ENCODE assay signal across 10 mouse cellular contexts in genomic region chr9:16114821-16115485, GRCm38 (mm10).
A peak's percentile ranks its signal among the peaks of the same experiment; 100 is the strongest.
DNase-seq lines count a peak whose midpoint lies in the region; ATAC-seq and TF ChIP-seq lines count a peak whose summit lies in the region.
"Had no signal": no experiment of that assay in that cellular context is flagged by ENCODE, and none has a peak within 500 bp of the region (broad histone marks: within the 10 kb centered on the region; RNA-seq: fewer than 3 reads in every experiment).

No protein-coding gene starts in this region.

- ATAC-seq in heart, embryonic 14.5 days (ENCODE audit: insufficient number of reproducible peaks, insufficient read depth, low FRiP score, low read depth), result peak; percentile 91
- ATAC-seq in kidney, embryonic 16.5 days (ENCODE audit: low FRiP score, low TSS enrichment), result peak; percentile 73
- no peak for ATAC-seq in CD4-positive, CD25-positive, alpha-beta regulatory T cell, adult 4 months
- ATAC-seq in megakaryocyte progenitor cell, adult 5-6 weeks (replicated peaks; ENCODE audit: poor library complexity), result no peak
- no peak for ATAC-seq in activated CD4-positive, CD25-positive, alpha-beta regulatory T cell, adult 4 months
- ATAC-seq: inflammation-experienced regulatory T-cells, adult 6 months had no signal

- H3K4me1 ChIP-seq in heart, embryonic 14.5 days (ENCODE audit: control insufficient read depth in 2 of 2, insufficient read depth in 2 of 2, low read length in 2 of 2), result peaks cover 7 to 14% of the 10 kb centered on the region in 2 experiments
- peaks cover 7% of the 10 kb centered on the region; the same call in 1 of the 2 replicates for H3K4me1 ChIP-seq in kidney, embryonic 16.5 days (ENCODE audit: insufficient read depth, low read length)

- no peak overlapping the region for H3K9ac ChIP-seq in heart, embryonic 14.5 days (ENCODE audit: low read length)
- H3K9ac ChIP-seq in kidney, embryonic 16.5 days (replicated peaks; ENCODE audit: low read length), result no peak overlapping the region
- H3K9ac ChIP-seq: neural tube, embryonic 13.5 days had no signal

- intact Hi-C loops in left cerebral cortex, adult 2 months (cut with DNase I), result loop anchor here (1.0 to 10.0 kb wide), 5 partner anchors 86 to 387 kb away; no protein-coding TSS in a partner anchor

- no peak overlapping the region for H3K4me3 ChIP-seq in left cerebral cortex, adult 2 months
- no peak overlapping the region for H3K4me3 ChIP-seq in heart, embryonic 14.5 days (ENCODE audit: control insufficient read depth in 1 of 2, insufficient read depth in 1 of 2, low read depth in 1 of 2, low read length in 2 of 2)
- no peak overlapping the region for H3K4me3 ChIP-seq in kidney, embryonic 16.5 days (ENCODE audit: low read length)
- H3K4me3 ChIP-seq: neural tube, embryonic 13.5 days had no signal

- WGBS in heart, embryonic 14.5 days, result 18% methylated on average over 7 of the region's 7 CpGs
- 59% methylated on average over 7 of the region's 7 CpGs for whole genome bisulfite sequencing in kidney, embryonic 16.5 days

- no peaks in the 10 kb centered on the region for H3K36me3 ChIP-seq in heart, embryonic 14.5 days (ENCODE audit: control insufficient read depth, insufficient read depth, low read length)
- H3K36me3 ChIP-seq in kidney, embryonic 16.5 days (ENCODE audit: insufficient read depth, low read length), result no peaks in the 10 kb centered on the region
- H3K36me3 ChIP-seq: neural tube, embryonic 13.5 days had no signal

- H3K4me2 ChIP-seq in heart, embryonic 14.5 days (ENCODE audit: low read length), result peak overlapping the region; percentile 31; the same call in 1 of the 2 replicates
- H3K4me2 ChIP-seq in kidney, embryonic 16.5 days (replicated peaks; ENCODE audit: low read depth, low read length), result no peak overlapping the region
- H3K4me2 ChIP-seq: neural tube, embryonic 13.5 days had no signal

- no peak for TF ChIP-seq CTCF in left cerebral cortex, adult 2 months (IDR thresholded peaks at IDR 0.05)

- peak overlapping the region; percentile 69 for H3K27ac ChIP-seq in left cerebral cortex, adult 2 months
- peak overlapping the region; percentile 64 to 76 for H3K27ac ChIP-seq in heart, embryonic 14.5 days (replicated peaks in 1 of 2; ENCODE audit: control insufficient read depth in 1 of 2, insufficient read depth in 1 of 2, low read depth in 2 of 2, low read length in 2 of 2)
- peak overlapping the region; percentile 69 for H3K27ac ChIP-seq in kidney, embryonic 16.5 days (ENCODE audit: low read length)
- H3K27ac ChIP-seq: neural tube, embryonic 13.5 days had no signal

- no peaks in the 10 kb centered on the region for H3K27me3 ChIP-seq in heart, embryonic 14.5 days (ENCODE audit: control insufficient read depth, insufficient read depth, low read length)
- H3K27me3 ChIP-seq in kidney, embryonic 16.5 days (ENCODE audit: insufficient read depth, low read length), result no peaks in the 10 kb centered on the region
- H3K27me3 ChIP-seq: neural tube, embryonic 13.5 days had no signal

- 0 out of 2 replicates have a peak, but pooled peaks cover 3% of the 10 kb centered on the region for H3K9me3 ChIP-seq in heart, embryonic 14.5 days (ENCODE audit: control insufficient read depth, low read length)
- no peaks in the 10 kb centered on the region for H3K9me3 ChIP-seq in kidney, embryonic 16.5 days (ENCODE audit: low read length)
- H3K9me3 ChIP-seq: neural tube, embryonic 13.5 days had no signal

- DNase-seq in left cerebral cortex, adult 2 months (ENCODE audit: extremely low spot score in 1 of 2, low spot score in 2 of 2), result peak in 1 of 2 experiments; percentile 13
- DNase-seq in left cerebral cortex, adult 18-20 months (ENCODE audit: low spot score in 2 of 2), result no peak
- peak; percentile 23 to 33 for DNase-seq in lung, postnatal 4 days

Comparison
In these comparisons a context has a peak if more than half of its experiments do, and no peak if none do; other contexts are left out.
1. DNase-seq: peak in lung, postnatal 4 days (2 of 2); none in left cerebral cortex, adult 18-20 months (0 of 2).
2. ATAC-seq: peak in heart, embryonic 14.5 days (single experiment) and kidney, embryonic 16.5 days (single experiment); none in CD4-positive, CD25-positive, alpha-beta regulatory T cell, adult 4 months (single experiment), megakaryocyte progenitor cell, adult 5-6 weeks (single experiment) and activated CD4-positive, CD25-positive, alpha-beta regulatory T cell, adult 4 months (single experiment).
3. Peak in every context shown above with its lines, with median percentiles within 50 percentile points of each other: H3K27ac ChIP-seq.